Mouse (Mus musculus): ENCODE data around the gene Mb.
"Not testable (repeated sequence)": the region's sequence is repeated elsewhere in the genome, so short reads cannot be mapped to it uniquely, and the experiment has no call there.

Gene Mb

DNA sequence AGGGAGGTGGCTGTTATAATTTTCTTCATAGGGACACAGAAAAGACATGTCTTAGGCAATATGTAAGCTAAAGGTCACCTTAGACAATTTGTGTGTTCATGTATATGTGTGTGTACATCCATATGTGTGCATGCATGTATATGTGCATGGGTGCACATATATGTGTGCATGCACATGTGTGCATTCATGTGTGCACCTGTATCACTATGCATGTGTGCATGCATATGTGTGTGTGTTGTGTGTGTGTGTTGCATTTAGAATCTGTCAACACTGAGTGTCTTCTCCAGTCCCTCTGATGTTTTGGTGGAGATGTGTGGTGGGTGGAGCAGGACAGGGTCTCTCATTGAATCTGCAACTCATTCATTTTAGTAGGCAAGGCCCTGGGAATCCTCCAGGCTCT lies 12.3 kb upstream of the Mb start:
- DNase-seq: no peak

DNA sequence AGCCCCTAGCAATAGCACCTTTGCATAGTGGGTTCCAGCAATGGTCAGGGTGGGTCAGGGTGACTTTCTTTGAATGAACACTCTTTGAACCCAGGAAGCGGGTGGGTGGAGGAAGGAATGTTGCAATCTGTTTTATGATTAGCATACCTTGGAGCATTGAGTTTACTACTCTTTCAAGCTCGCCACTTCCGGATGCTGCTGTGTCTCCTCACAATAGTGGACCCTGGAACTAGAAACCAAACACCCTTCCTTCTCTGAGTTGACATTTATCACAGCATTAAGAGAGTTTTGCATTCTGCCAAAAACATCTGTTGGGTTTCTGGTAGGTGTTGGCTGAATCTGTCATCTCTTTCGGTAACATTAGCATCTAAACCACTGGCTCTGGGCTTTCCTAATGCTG lies 8.9 kb upstream of the Mb start:
- not testable (repeated sequence) for DNase-seq

- no peak for DNase-seq
Measured at GRCm38 (mm10) chr15:77058566-77058965, 8.1 kb upstream of the Mb start.

- no peak for DNase-seq
Measured at GRCm38 (mm10) chr15:77056791-77057051, 6.3 kb upstream of the Mb start.

DNA sequence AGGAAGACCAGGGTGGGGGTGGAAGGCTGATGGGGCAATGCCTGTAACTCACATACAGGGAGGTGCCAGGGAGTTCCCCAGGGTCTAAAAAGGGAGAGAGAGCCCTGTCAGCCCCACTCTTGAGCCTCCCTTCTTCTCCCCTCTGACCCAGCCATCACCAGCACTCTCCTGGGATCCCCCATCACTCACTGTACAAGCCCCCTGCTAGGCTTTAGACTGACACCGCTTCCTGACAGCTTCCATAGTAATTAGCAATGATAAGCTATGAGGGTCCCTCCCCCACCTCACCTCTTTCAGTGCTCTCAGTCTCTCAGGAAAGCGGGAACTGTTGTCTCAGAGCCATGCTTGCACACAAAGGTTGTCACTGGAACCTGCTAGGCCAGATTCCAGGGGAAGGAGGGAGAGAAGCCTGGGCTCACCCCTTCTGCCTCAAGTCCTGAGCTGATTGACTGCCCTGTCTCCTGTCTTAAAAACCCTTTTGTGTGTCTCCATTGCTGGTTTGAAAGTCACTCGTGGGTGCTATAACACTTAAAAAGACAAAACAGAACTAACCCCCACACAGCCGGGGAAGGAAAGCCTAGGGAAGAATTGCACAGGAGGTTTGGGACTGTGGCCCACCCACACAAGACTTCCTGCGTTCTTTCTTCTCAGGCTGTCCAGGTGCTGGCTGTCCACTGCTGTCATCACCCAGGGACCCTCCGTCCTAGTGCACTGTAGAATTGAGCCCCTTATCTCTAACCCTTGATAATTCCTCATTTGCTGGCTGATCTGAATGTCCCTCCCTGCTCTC lies 5.7 kb upstream of the Mb start:
- DNase-seq: no peak

- DNase-seq: no peak
Measured at GRCm38 (mm10) chr15:77054611-77055175, 4.2 kb upstream of the Mb start.

DNA sequence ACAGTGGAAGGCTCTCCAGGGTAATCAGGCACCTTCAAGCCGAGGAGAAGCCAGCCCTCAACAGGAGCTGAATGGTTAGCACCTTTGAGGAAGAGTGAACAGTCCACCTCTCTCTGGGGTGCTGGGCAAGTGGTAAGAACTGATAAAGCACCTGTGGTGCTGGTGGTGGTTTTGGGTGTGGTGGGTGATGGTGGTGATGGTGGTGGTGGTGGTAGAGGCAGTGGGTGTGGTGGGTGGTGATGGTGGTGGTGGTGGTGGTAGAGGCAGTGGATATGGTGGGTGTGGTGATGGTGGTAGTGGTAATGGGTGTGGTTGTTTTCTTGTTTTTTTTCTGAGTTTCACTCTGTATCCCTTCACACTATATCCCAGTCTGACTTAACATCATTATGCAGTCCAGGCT lies 2.6 kb upstream of the Mb start:
- DNase-seq: no peak

GRCm38 (mm10) chr15:77052176-77052575 lies 1.7 kb upstream of the Mb start:
- DNase-seq: no peak

DNA sequence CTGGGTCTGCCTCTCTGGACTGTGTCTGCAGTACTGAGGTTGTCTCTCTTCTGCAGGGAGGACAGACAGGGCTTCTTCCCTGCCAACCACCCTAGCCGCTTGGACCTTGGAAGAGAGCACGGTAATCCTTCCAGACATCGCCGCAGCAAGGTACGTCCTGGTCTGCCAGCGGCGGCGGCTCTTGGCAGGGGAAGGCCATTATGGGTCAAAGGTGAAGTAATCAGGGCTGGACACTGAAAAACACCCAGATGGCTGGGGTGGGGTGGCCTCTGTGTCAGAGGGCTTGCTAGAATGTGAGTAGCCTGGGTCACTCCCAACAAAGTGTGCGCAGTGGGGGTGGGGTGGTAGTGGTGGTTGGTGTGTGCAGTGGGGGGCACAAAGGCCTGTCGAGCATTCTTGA lies 4.9 kb downstream of the Mb start:
- no peak for DNase-seq

DNA sequence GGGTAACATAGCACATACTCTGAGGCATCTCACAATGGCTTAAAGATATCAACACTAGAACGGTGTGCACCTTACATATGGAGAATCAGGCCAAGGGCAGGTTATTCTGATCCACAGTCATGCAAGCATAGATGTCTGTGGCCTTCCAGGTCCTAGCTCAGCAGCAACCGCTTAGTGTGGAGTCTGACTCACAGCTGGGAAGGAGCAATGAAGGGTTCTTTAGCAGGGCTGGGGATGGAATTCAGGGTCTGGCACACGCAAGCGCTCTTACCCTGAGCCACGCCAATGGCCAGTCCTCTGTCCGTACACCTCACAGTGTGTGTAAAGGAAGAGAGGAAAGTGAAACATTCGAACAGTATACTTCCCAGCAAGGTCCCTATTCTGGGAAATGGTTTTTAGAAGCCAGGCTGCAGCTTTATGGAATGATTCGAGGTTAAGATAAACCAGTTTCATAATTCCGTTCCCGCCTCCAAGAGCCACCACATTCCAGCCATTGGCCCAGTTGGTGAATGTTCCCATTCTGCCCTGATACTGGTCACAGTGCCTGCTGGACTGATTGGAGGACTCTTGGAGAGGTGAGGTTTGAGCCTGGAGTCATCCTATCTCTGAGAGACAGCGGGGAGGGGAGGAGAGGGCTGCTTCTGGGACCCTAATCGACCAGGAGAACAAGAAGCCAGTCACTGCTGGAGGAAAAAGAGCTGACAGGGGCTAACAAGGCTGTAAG lies 5.7 kb downstream of the Mb start, which contains the start of gene Apol6:
Gene Apol6 (plus strand): TSS at position 133 of the 724 bp plus-strand sequence.
- no peak for DNase-seq

DNA sequence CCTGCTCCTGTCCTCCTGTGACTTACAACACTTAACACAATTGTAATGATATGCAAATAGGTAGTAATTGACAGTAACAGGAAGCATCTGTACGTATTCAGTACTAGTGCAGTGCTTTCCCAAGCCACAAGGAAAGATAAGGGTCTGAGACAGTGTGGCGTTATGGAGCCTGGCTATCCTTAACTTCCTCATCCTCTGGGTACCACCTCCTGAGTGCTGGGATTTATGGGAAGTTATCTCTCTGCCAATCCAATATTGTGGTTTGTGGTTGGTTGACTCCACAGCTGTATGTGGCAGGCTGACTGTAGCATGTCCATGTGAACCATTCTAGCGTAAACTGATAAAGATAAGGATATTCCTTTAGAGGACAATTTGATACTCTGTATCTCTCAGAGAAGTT lies 9.7 kb downstream of the Mb start:
- no peak for DNase-seq

DNA sequence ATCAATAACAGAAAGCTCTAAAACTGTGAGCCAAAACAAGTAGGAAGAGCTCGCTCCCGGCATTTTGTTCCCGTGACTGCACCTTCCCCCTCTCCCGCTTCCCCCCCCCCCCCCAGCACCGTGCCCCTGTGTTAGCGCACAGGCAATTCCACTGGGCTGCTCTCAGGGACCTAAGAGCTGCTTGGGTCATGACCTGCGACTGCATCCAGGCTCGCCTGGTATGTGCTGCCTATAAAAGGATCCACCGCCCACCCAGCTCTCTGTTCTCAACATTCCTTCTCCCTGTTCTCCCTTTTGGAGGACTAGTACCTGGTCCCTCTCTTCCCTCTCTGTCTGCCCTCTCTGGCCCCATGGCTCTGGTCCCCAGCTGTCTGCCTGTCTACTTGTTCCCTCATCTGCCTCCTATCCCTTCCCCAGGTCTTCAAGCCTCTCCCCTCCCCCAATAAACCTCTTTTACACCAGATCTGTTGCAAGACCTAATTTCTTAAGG lies 11.2 kb downstream of the Mb start:
- no peak for DNase-seq

- DNase-seq: no peak
Measured at GRCm38 (mm10) chr15:77037278-77038161, 12.9 kb downstream of the Mb start.

DNA sequence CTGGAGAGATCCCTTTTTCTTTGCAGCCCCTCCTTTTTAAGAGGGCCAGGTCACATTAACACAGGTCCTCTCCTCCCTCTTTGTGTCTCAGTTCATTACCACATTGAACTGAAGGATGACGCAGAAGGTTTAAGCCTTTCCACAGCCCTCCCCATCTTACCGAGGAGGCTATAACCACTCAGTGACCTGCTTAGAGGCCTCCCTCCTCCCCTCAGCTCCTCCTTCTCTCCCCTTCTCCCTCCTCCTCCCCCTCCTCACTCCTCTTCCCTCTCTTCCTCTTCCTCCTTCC lies 13.5 kb downstream of the Mb start:
- DNase-seq: no peak

DNA sequence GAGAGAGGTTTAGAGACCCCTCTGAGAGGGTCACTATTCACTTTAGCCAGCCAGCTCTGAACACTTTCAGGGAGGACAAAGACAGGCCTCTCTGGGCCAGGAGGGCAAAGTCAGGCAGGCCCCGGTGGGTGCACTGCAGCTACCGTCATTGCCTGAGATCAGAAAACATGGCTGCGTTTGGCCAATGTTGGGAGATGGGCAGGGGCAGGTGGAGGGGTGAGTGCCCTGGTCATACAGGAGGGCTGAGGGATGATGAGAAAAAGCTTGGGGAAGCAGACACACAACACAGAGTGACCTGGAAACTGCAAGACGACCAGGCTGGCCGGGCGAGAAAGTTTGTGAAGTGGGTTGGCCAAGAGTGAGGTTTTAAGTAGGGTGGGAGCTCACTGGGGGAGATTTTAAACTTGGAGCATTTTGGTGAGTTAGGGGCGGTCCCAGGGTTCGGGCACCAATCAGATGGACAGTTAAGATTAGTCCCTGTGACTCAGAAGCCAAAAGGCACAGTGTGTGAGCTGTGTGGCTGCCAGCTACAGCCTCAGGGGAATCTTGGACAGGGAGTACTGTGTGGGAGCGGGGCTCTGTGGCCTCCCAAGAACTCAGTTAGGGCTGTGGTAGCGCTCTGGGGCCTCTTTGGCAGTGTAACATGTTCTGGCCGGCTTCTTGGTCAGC lies 14.0 kb downstream of the Mb start:
- DNase-seq: no peak

DNA sequence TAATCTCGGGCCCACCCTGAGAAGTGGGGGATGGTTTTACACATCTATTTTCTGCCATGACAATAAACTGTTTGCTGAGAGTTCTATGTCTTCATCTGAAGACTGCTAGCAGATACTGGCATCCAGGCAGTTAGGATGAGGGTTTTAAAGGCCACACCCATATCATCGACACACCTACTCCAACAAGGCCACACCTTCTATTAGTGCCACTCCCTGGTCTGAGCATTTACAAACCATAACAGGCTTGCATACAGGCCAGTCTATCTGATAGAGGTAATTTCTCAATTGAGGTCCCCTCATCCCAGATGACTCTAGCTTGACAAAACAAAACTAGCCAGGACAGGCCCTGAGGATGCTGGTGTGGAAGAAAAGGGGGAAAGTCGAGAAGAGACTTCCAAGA lies 14.8 kb downstream of the Mb start:
- no peak for DNase-seq

GRCm38 (mm10) chr15:77034526-77034925 lies 15.9 kb downstream of the Mb start:
- no peak for DNase-seq

GRCm38 (mm10) chr15:77031271-77031670 lies 19.2 kb downstream of the Mb start:
- DNase-seq: no peak

DNA sequence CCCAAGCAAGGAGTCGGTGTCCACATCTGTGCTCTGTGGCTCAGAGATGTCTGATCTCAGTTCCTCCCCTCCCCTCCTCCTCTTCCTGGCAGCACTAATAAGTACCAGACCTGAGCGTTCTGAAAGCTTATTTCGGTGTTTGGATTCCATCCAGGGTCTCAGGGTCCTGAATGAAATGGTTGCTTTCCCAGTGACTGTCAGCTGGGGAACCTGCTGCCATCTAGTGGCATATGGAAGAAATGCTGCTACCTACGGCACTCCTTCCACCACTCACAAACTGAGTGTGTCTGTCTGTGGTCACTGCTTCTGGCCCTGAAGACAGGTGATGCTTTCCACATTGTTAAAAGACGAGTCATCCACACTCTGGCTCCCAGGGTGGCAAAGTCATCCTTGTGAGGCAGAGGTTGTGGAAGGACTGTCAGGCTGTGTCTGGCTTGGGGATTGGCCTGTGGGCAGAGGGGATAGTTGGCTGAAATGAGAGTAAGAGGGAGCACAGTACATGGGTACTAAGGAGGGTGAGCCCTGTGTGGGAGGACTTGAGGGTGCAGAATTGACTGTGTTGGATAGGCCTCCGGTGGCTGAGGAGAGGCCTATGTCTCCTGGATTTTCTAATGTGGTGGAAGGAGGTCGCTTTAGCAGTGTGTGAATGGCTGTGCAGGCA lies 21.0 kb downstream of the Mb start:
- peak in 1 of 2 experiments; percentile 14 for DNase-seq

DNA sequence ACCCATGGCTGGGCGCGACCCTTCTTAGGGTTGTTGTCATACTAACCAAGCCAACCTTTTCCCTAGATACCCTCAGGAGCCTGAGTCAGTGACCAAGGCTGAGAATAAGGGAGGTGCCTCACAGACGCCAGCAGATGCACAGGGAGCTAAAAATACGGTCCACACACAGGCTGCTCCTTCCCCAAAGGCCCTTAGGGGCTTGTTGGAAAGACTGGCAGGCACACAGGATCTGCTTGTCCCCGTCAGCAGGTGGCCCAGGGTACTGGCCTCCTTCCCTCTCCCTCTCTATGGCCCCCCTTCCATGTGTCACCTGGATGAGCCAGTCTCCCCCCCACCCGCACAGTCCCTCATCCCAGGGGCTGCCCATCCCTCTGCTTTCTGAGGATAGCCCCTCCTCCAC lies 22.8 kb downstream of the Mb start:
- DNase-seq: no peak

DNA sequence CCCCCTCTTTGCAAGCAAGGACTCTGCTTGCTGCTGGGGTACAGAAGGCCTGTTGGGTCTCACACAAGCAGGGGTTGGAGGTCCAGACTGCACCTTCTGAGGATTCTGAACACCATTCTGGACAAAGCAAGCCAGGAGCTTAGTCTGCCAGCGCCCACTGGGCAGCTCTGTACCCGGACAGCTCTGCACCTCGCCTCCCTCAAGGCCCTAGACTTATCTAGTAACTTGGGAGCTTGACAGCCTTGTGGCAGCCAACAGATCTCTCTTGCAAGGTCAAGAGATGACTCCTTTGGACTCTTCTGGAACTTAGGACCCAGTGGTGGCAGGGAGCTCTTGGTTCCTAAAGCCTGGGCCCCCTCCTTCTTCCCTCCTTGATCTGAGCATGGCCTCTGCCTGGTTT lies 23.4 kb downstream of the Mb start:
- no peak for DNase-seq

DNA sequence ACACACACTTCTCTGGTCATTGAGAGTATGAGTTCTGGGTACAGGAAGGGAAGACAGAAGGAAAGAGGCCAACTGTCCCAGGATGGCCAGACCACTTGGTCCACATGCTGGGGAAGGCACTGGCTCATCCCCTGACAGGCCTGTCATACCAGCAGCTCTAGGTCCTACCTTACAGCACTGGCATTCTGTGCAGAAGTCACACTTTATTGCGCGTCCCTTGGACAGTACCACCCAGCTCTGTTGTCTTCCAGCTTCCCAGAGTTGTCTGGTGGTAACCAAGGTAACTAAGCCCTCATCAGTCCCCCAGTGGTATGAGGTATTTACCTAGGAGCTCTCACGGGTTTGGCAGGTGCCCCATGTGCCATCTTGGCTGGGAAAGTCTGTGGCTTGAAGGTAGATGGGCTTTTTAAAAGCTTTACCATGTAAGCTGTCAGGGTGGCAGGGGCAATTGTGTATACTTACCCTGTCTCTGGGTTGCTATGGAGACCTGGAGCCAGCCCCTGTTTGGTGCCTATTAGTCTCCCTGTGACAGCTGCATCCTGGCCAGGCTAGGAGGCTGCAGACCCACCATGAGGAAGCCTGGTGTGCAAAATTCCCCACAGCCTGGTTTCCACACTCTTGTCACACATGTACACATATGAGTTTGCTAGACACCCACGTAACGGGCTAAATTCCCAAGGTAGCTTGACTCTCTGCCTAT lies 24.4 kb downstream of the Mb start:
- DNase-seq: no peak

Measured in spleen, adult 18-20 months (tissue).